Mouse (Mus musculus): ENCODE measurements around the gene Aak1.

Aak1 gene

GRCm38 (mm10) chr6:86963987-86964685, 114.8 kb downstream of the Aak1 start:
- 69% methylated on average over 7 of the region's 7 CpGs for WGBS

- WGBS: 50% methylated on average over 2 of the region's 2 CpGs
Observed at GRCm38 (mm10) chr6:86967166-86967565, 117.8 kb downstream of the Aak1 start.

GRCm38 (mm10) chr6:86973956-86974355, 124.6 kb downstream of the Aak1 start:
- WGBS: 74% methylated on average over 4 of the region's 4 CpGs

- 94% methylated on average over 8 of the region's 8 CpGs for WGBS
Observed at GRCm38 (mm10) chr6:86978156-86978908, 129.0 kb downstream of the Aak1 start.

GRCm38 (mm10) chr6:86978909-86979265, 129.6 kb downstream of the Aak1 start:
- WGBS: 93% methylated on average over 6 of the region's 6 CpGs

- 89% methylated on average over 2 of the region's 2 CpGs for WGBS
Observed at GRCm38 (mm10) chr6:86981206-86981605, 131.9 kb downstream of the Aak1 start.

- WGBS: 82% methylated on average over 8 of the region's 8 CpGs
Observed at GRCm38 (mm10) chr6:86985314-86986106, 136.2 kb downstream of the Aak1 start.

GRCm38 (mm10) chr6:86989576-86989975, 140.3 kb downstream of the Aak1 start:
- WGBS: 70% methylated on average over 6 of the region's 6 CpGs

GRCm38 (mm10) chr6:86991041-86991440, 141.7 kb downstream of the Aak1 start:
- WGBS: 89% methylated on average over 3 of the region's 3 CpGs

- 77% methylated on average over 8 of the region's 8 CpGs for WGBS
Observed at GRCm38 (mm10) chr6:86992349-86992748, 143.0 kb downstream of the Aak1 start.

- 79% methylated on average over 4 of the region's 4 CpGs for WGBS
Observed at GRCm38 (mm10) chr6:86994254-86994653, 144.9 kb downstream of the Aak1 start.

- 38% methylated on average over 5 of the region's 5 CpGs for WGBS
Observed at GRCm38 (mm10) chr6:86996629-86997307, 147.5 kb downstream of the Aak1 start.

- 65% methylated on average over 6 of the region's 6 CpGs for WGBS
Observed at GRCm38 (mm10) chr6:86997360-86997759, 148.0 kb downstream of the Aak1 start.

GRCm38 (mm10) chr6:87001995-87002394, 152.7 kb downstream of the Aak1 start:
- WGBS: 96% methylated on average over 6 of the region's 6 CpGs

- WGBS: 13% methylated on average over 8 of the region's 8 CpGs
Observed at GRCm38 (mm10) chr6:87002521-87003055, 153.3 kb downstream of the Aak1 start.

GRCm38 (mm10) chr6:87004099-87004498, 154.8 kb downstream of the Aak1 start:
- 49% methylated on average over 2 of the region's 2 CpGs for WGBS

GRCm38 (mm10) chr6:87008887-87009286, 159.6 kb downstream of the Aak1 start, which contains the start of gene Nfu1:
Gene Nfu1 (plus strand): TSS chr6:87009236.
- 72% methylated on average over 6 of the region's 6 CpGs for WGBS

GRCm38 (mm10) chr6:87009692-87010328, 160.5 kb downstream of the Aak1 start:
- under 1% methylated on average over 36 of the region's 36 CpGs for WGBS

GRCm38 (mm10) chr6:87016916-87017315, 167.6 kb downstream of the Aak1 start:
- WGBS: 53% methylated on average over 4 of the region's 4 CpGs

- 62% methylated on average over 8 of the region's 8 CpGs for WGBS
Observed at GRCm38 (mm10) chr6:87018874-87019273, 169.6 kb downstream of the Aak1 start.

GRCm38 (mm10) chr6:87021791-87022190, 172.5 kb downstream of the Aak1 start:
- WGBS: 97% methylated on average over 12 of the region's 12 CpGs
